Mouse (Mus musculus) lung, postnatal 0 days (tissue): ENCODE data around the gene St6galnac3. TPM values are rescaled to one million over a fixed set of nuclear protein-coding genes. Genes with fewer than 3 reads are reported as not detected.
A peak's percentile ranks its signal among the peaks of the same experiment; 100 is the strongest.

Source experiments
- ATAC-seq: fragments of 200-750 bp; cut with Nextera tagmentation; 2 replicates; pipeline ENCODE4 v1.8.0; 2017; ENCODE audit warnings: moderate library complexity
- DNase-seq: peaks from one replicate; pipeline ENCODE4 v3.0.0-alpha.2; 2016; ENCODE audit warnings: low spot score
- H3K27ac ChIP-seq: fragments of 300-500 bp; sonication (generic); 2 replicates; pipeline ENCODE4 v1.5.1; 2014; ENCODE audit warnings: antibody characterized with exemption, mild to moderate bottlenecking, low read length, mixed read lengths
- H3K27me3 ChIP-seq: fragments of 300-500 bp; sonication (generic); replicated peaks from 2 replicates; pipeline ENCODE4 v1.6.1; 2014; ENCODE audit warnings: low read length, mixed read lengths; ENCODE audit not compliant: insufficient read depth
- H3K36me3 ChIP-seq: fragments of 300-500 bp; sonication (generic); 2 replicates; pipeline ENCODE4 v1.6.1; 2014; ENCODE audit warnings: low read length, mixed read lengths; ENCODE audit not compliant: insufficient read depth
- H3K4me1 ChIP-seq: fragments of 300-500 bp; sonication (generic); 2 replicates; pipeline ENCODE4 v1.6.1; 2014; ENCODE audit warnings: antibody characterized with exemption, low read depth, low read length, mixed read lengths; ENCODE audit not compliant: insufficient read depth
- H3K4me2 ChIP-seq: fragments of 300-500 bp; sonication (generic); replicated peaks from 2 replicates; pipeline ENCODE4 v1.6.1; 2014; ENCODE audit warnings: low read depth, mild to moderate bottlenecking, low read length, moderate library complexity, mixed read lengths
- H3K4me3 ChIP-seq: fragments of 300-500 bp; sonication (generic); 2 replicates; pipeline ENCODE4 v1.5.1; 2014; ENCODE audit warnings: low read depth, low read length
- H3K9ac ChIP-seq: fragments of 300-500 bp; sonication (generic); replicated peaks from 2 replicates; pipeline ENCODE4 v1.6.1; 2014; ENCODE audit warnings: low read depth, mild to moderate bottlenecking
- H3K9me3 ChIP-seq: fragments of 300-500 bp; sonication (generic); 2 replicates; pipeline ENCODE4 v1.6.1; 2016; ENCODE audit warnings: low read length, mixed read lengths
- CTCF ChIP-seq: IDR thresholded peaks from 2 replicates; pipeline ENCODE4 v1.5.1; 2016; ENCODE audit warnings: antibody characterized with exemption, mild to moderate bottlenecking
- EP300 ChIP-seq: IDR thresholded peaks from 2 replicates; pipeline ENCODE4 v1.6.1; 2016; ENCODE audit warnings: antibody characterized with exemption, mild to moderate bottlenecking, control low read depth
- WGBS: fragments of 180-500 bp; shearing (Covaris S2); extraction: QIAGEN DNeasy Blood & Tissue Kit; methylation state at CpG from one replicate; pipeline ENCODE4 v1.1.7; 2014; 5-methylcytosine and 5-hydroxymethylcytosine counted together
- polyA plus RNA-seq: library from polyadenylated mRNA; unstranded; fragments of >200 nt; fragmentation: Nextera tagmentation; extraction: Ambion mirVana; gene quantifications from 2 replicates; pipeline ENCODE4 v1.2.1, GENCODE M21; 2015

The St6galnac3 gene
- polyA plus RNA-seq, 1 experiment from 2014 or later: 12.9 TPM

GRCm38 (mm10) chr3:153598631-153599030 lies 126.3 kb downstream of the St6galnac3 start:
- no peaks in the 10 kb centered on the region for H3K4me1 ChIP-seq
- no peak for ATAC-seq
- H3K36me3 ChIP-seq: no peaks in the 10 kb centered on the region
- no peak overlapping the region for H3K4me2 ChIP-seq
- 89% methylated on average over 6 of the region's 6 CpGs for WGBS
- no peak for TF ChIP-seq EP300
- peak; percentile 43; the same call in 1 of the 2 replicates for TF ChIP-seq CTCF
- H3K27ac ChIP-seq: no peak overlapping the region
- H3K4me3 ChIP-seq: no peak overlapping the region
- H3K27me3 ChIP-seq: no peaks in the 10 kb centered on the region
- no peak overlapping the region for H3K9ac ChIP-seq
- DNase-seq: no peak
- H3K9me3 ChIP-seq: no peaks in the 10 kb centered on the region

- WGBS: 78% methylated on average over 9 of the region's 9 CpGs
- DNase-seq (no peak), ATAC-seq (no peak)
- Histone ChIP-seq H3K9me3 (no peaks in the 10 kb centered on the region), H3K27ac (no peak overlapping the region), H3K27me3 (no peaks in the 10 kb centered on the region), H3K9ac (no peak overlapping the region), H3K4me2 (no peak overlapping the region), H3K4me1 (no peaks in the 10 kb centered on the region), H3K36me3 (no peaks in the 10 kb centered on the region), H3K4me3 (no peak overlapping the region)
- TF ChIP-seq CTCF (no peak), EP300 (no peak)
These were observed 130.4 kb downstream of the St6galnac3 start for GRCm38 (mm10) chr3:153594531-153594930.

GRCm38 (mm10) chr3:153593978-153594377 lies 131.0 kb downstream of the St6galnac3 start:
- ATAC-seq (no peak), DNase-seq (no peak)
- Histone ChIP-seq H3K4me2 (no peak overlapping the region), H3K9me3 (no peaks in the 10 kb centered on the region), H3K4me3 (no peak overlapping the region), H3K4me1 (no peaks in the 10 kb centered on the region), H3K36me3 (no peaks in the 10 kb centered on the region), H3K27me3 (no peaks in the 10 kb centered on the region), H3K27ac (no peak overlapping the region), H3K9ac (no peak overlapping the region)
- 39% methylated on average over 4 of the region's 4 CpGs for WGBS
- TF ChIP-seq CTCF: no peak
- TF ChIP-seq EP300: no peak

- no peak for ATAC-seq
- DNase-seq: no peak
These were observed 131.9 kb downstream of the St6galnac3 start for GRCm38 (mm10) chr3:153593103-153593502.

GRCm38 (mm10) chr3:153587594-153587993 lies 137.4 kb downstream of the St6galnac3 start:
- TF ChIP-seq EP300: no peak
- TF ChIP-seq CTCF: no peak
- Histone ChIP-seq H3K9me3 (no peaks in the 10 kb centered on the region), H3K4me2 (no peak overlapping the region), H3K27me3 (no peaks in the 10 kb centered on the region), H3K27ac (no peak overlapping the region), H3K9ac (no peak overlapping the region), H3K4me3 (no peak overlapping the region), H3K36me3 (no peaks in the 10 kb centered on the region), H3K4me1 (no peaks in the 10 kb centered on the region)
- WGBS: 9% methylated on average over 1 of the region's 1 CpGs
- ATAC-seq (no peak), DNase-seq (no peak)

More at GRCm38 (mm10) chr3:153593103-153593502, 131.9 kb downstream of the St6galnac3 start:
- Histone ChIP-seq H3K36me3 (no peaks in the 10 kb centered on the region), H3K27me3 (no peaks in the 10 kb centered on the region), H3K9ac (no peak overlapping the region), H3K4me2 (no peak overlapping the region), H3K9me3 (no peaks in the 10 kb centered on the region), H3K4me3 (no peak overlapping the region), H3K4me1 (no peaks in the 10 kb centered on the region), H3K27ac (no peak overlapping the region)
- 77% methylated on average over 3 of the region's 3 CpGs for WGBS
- TF ChIP-seq CTCF: no peak
- TF ChIP-seq EP300: no peak

GRCm38 (mm10) chr3:153584836-153585235 lies 140.1 kb downstream of the St6galnac3 start:
- Histone ChIP-seq H3K9ac (no peak overlapping the region), H3K36me3 (no peaks in the 10 kb centered on the region), H3K9me3 (no peaks in the 10 kb centered on the region), H3K27me3 (no peaks in the 10 kb centered on the region), H3K4me2 (no peak overlapping the region), H3K4me3 (no peak overlapping the region), H3K27ac (no peak overlapping the region), H3K4me1 (no peaks in the 10 kb centered on the region)
- DNase-seq (no peak), ATAC-seq (no peak)
- WGBS: 85% methylated on average over 3 of the region's 3 CpGs
- TF ChIP-seq EP300 (no peak), CTCF (no peak)

GRCm38 (mm10) chr3:153582065-153582464 lies 142.9 kb downstream of the St6galnac3 start:
- H3K4me2 ChIP-seq: no peak overlapping the region
- no peak overlapping the region for H3K4me3 ChIP-seq
- DNase-seq (no peak), ATAC-seq (no peak)
- no peaks in the 10 kb centered on the region for H3K36me3 ChIP-seq
- no peak for TF ChIP-seq CTCF
- TF ChIP-seq EP300: no peak
- no peaks in the 10 kb centered on the region for H3K4me1 ChIP-seq
- 27% methylated on average over 4 of the region's 4 CpGs for WGBS
- H3K9me3 ChIP-seq: no peaks in the 10 kb centered on the region
- H3K27me3 ChIP-seq: no peaks in the 10 kb centered on the region
- H3K27ac ChIP-seq: no peak overlapping the region
- no peak overlapping the region for H3K9ac ChIP-seq
